Mouse (Mus musculus) ES-Bruce4 (cell line): ENCODE results near the gene Polr3a. TPM values are rescaled to one million over a fixed set of nuclear protein-coding genes. Genes with fewer than 3 reads are reported as not detected.

ENCODE experiments used
- H3K27ac ChIP-seq: 2 replicates; pipeline ENCODE4 v1.5.1; 2012; ENCODE audit warnings: low read length, inconsistent platforms; ENCODE audit not compliant: insufficient read depth
- H3K27me3 ChIP-seq: 2 replicates; pipeline ENCODE4 v1.6.1; 2012; ENCODE audit warnings: mild to moderate bottlenecking, low read length, inconsistent platforms; ENCODE audit not compliant: control insufficient read depth, poor library complexity, insufficient read depth, severe bottlenecking
- H3K36me3 ChIP-seq: 2 replicates; pipeline ENCODE4 v1.6.1; 2012; ENCODE audit warnings: inconsistent platforms, mild to moderate bottlenecking, low read length, moderate library complexity; ENCODE audit not compliant: control insufficient read depth, poor library complexity, insufficient read depth, severe bottlenecking
- H3K4me1 ChIP-seq: one replicate; pipeline ENCODE4 v1.8.1; 2011; ENCODE audit warnings: low read length; ENCODE audit not compliant: control insufficient read depth, insufficient read depth
- H3K4me3 ChIP-seq: 2 replicates; pipeline ENCODE4 v1.5.1; 2011; ENCODE audit warnings: low read depth, mild to moderate bottlenecking, low read length
- H3K9ac ChIP-seq: 2 replicates; pipeline ENCODE4 v1.6.1; 2012; ENCODE audit warnings: low read depth, mild to moderate bottlenecking, inconsistent platforms; ENCODE audit not compliant: poor library complexity, severe bottlenecking
- H3K9me3 ChIP-seq: replicated peaks from 2 replicates; pipeline ENCODE4 v1.6.1; 2012; ENCODE audit warnings: mild to moderate bottlenecking, low read length, inconsistent platforms; ENCODE audit not compliant: control insufficient read depth, poor library complexity, insufficient read depth, severe bottlenecking
- CTCF ChIP-seq: IDR thresholded peaks from one replicate; pipeline ENCODE4 v1.8.1; 2011; ENCODE audit warnings: low read depth, low read length
- EP300 ChIP-seq: IDR thresholded peaks from 2 replicates; pipeline ENCODE4 v1.6.1; 2011; ENCODE audit warnings: low read depth, low read length; ENCODE audit not compliant: insufficient read depth
- POLR2A ChIP-seq: IDR thresholded peaks from one replicate; pipeline ENCODE4 v1.8.1; 2011; ENCODE audit warnings: low read length; ENCODE audit not compliant: insufficient read depth
- polyA plus RNA-seq: library from polyadenylated mRNA; stranded (reverse); fragments of >200 nt; gene quantifications from 2 replicates; pipeline ENCODE4 v1.2.4, GENCODE M21; 2011; ENCODE audit warnings: low read depth; ENCODE audit not compliant: missing spikeins, insufficient read depth, insufficient read length

Polr3a gene
- polyA plus RNA-seq, 1 experiment, result 33.3 TPM

DNA sequence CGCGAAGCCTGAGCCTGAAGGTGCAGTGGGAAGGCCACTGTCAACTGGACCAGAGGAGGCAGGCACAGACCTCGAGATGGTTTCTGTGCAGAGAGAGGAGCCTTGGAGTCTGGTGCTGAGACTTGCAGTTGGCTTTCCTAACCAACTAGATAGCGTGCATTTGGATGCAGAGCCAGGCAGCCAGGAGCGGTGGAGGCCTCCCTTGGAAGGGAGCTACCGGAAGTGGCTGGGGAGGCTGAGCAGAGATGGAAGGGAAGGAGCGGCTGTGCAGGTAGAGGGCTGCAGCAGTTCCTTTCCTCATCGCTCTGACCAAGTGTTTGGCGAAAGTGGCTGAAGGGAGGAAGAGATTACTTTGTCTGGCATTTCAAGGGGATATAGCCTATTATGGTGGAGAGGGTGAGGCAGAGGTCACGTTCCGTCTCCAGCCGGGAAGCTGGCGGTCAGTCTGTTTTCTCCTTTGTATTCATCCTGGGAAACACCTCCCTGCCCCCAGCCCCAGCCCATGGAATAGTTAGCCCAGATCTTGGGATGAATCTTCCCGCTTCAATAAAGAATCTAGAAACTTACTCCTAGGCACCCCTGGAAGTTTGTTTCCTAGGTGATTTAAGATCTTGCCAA is 20.7 kb upstream of the Polr3a start:
- no peak overlapping the region for H3K27ac ChIP-seq
- no peaks in the 10 kb centered on the region for H3K9me3 ChIP-seq
- no peak overlapping the region for H3K4me3 ChIP-seq

DNA sequence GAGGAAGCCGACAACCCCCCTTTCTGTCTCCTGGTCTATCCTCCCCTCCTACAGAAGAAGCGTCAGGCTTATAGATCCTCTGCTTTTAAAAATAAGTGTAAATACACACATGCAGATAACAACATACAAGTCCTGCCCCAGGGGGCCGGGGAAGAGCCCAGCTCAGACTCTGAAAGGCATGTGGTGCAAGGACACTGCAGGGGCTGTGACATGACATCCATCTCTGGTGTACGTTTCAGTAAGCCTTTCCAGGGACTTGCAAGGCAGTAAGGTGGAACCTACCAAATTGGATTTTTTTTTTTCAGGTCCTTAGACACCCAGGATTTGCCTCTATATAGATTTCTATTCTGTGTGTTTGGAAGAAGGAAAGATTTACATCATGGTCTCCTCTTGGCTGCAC is 14.4 kb upstream of the Polr3a start:
- Histone ChIP-seq H3K9me3 (no peaks in the 10 kb centered on the region), H3K27me3 (no peaks in the 10 kb centered on the region), H3K9ac (0 out of 2 replicates have a peak overlapping the region, but pooled peaks have one; percentile 6), H3K4me1 (no peaks in the 10 kb centered on the region), H3K36me3 (peaks cover 48% of the 10 kb centered on the region), H3K27ac (no peak overlapping the region), H3K4me3 (no peak overlapping the region)
- TF ChIP-seq CTCF (no peak), EP300 (no peak), POLR2A (no peak)

More for the DNA sequence above, 20.7 kb upstream of the Polr3a start:
- Histone ChIP-seq H3K9ac (no peak overlapping the region), H3K4me1 (peaks cover 4% of the 10 kb centered on the region), H3K36me3 (no peaks in the 10 kb centered on the region), H3K27me3 (no peaks in the 10 kb centered on the region)
- TF ChIP-seq EP300 (no peak), CTCF (no peak), POLR2A (no peak)

GRCm38 (mm10) chr14:24500845-24501186 is 14.0 kb upstream of the Polr3a start:
- TF ChIP-seq POLR2A (no peak), CTCF (no peak), EP300 (no peak)
- Histone ChIP-seq H3K27me3 (no peaks in the 10 kb centered on the region), H3K27ac (peak overlapping the region; percentile 26; the same call in 1 of the 2 replicates), H3K36me3 (peaks cover 53% of the 10 kb centered on the region), H3K9ac (0 out of 2 replicates have a peak overlapping the region, but pooled peaks have one; percentile 6), H3K9me3 (no peaks in the 10 kb centered on the region), H3K4me1 (no peaks in the 10 kb centered on the region), H3K4me3 (peak overlapping the region; percentile 26; the same call in 1 of the 2 replicates)

- Histone ChIP-seq H3K27ac (peak overlapping the region; percentile 26; the same call in 1 of the 2 replicates), H3K9me3 (no peaks in the 10 kb centered on the region), H3K36me3 (peaks cover 58% of the 10 kb centered on the region), H3K4me3 (no peak overlapping the region), H3K27me3 (no peaks in the 10 kb centered on the region), H3K4me1 (no peaks in the 10 kb centered on the region), H3K9ac (0 out of 2 replicates have a peak overlapping the region, but pooled peaks have one; percentile 6)
- peak; percentile 74 for TF ChIP-seq CTCF
- no peak for TF ChIP-seq EP300
These were observed 13.4 kb upstream of the Polr3a start for GRCm38 (mm10) chr14:24500091-24500844.

- Histone ChIP-seq H3K27ac (peak overlapping the region; percentile 7; the same call in 1 of the 2 replicates), H3K27me3 (no peaks in the 10 kb centered on the region), H3K9me3 (no peaks in the 10 kb centered on the region), H3K4me1 (no peaks in the 10 kb centered on the region), H3K36me3 (peaks cover 66% of the 10 kb centered on the region), H3K4me3 (no peak overlapping the region), H3K9ac (no peak overlapping the region)
- no peak for TF ChIP-seq EP300
- no peak for TF ChIP-seq POLR2A
- TF ChIP-seq CTCF, result no peak
These were observed 12.6 kb upstream of the Polr3a start for GRCm38 (mm10) chr14:24499478-24499877.
